Comparison of ENCODE assay signal across 9 mouse cellular contexts in genomic region chr15:103339166-103339960, GRCm38 (mm10). TPM values are rescaled to one million over a fixed set of nuclear protein-coding genes. Genes with fewer than 3 reads are reported as not detected.
DNase-seq lines count a peak whose midpoint lies in the region; ATAC-seq and TF ChIP-seq lines count a peak whose summit lies in the region.
"Had no signal": no experiment of that assay in that cellular context is flagged by ENCODE, and none has a peak within 500 bp of the region (broad histone marks: within the 10 kb centered on the region; RNA-seq: fewer than 3 reads in every experiment).

No protein-coding gene starts in this region.

- no peaks in the 10 kb centered on the region for H3K79me2 ChIP-seq in heart, adult 2 months (replicated peaks; ENCODE audit: control insufficient read depth, insufficient read depth, low read length)
- H3K79me2 ChIP-seq in liver, adult 2 months (ENCODE audit: control insufficient read depth, insufficient read depth, low read length), result no peaks in the 10 kb centered on the region

- intact Hi-C loops in heart, adult 2 months (cut with DNase I), result no loop called here

- no peak for TF ChIP-seq EP300 in heart, adult 2 months (IDR thresholded peaks at IDR 0.05; ENCODE audit: insufficient read depth, low read depth, low read length)

- H3K27ac ChIP-seq in heart, adult 2 months, result no peak overlapping the region
- no peak overlapping the region for H3K27ac ChIP-seq in forebrain, embryonic 13.5 days
- no peak overlapping the region for H3K27ac ChIP-seq in liver, adult 2 months (replicated peaks; ENCODE audit: insufficient read depth, low read depth, low read length)

- ATAC-seq in forebrain, embryonic 13.5 days, result peak; percentile 41

- H3K9ac ChIP-seq in heart, adult 2 months (ENCODE audit: low read depth, low read length), result peak overlapping the region; percentile 34
- H3K9ac ChIP-seq in forebrain, embryonic 13.5 days, result peak overlapping the region; percentile 63
- peak overlapping the region; percentile 60 for H3K9ac ChIP-seq in liver, adult 2 months (ENCODE audit: low read depth, low read length)

- DNase-seq in heart, adult 2 months, result no peak
- no peak for DNase-seq in heart, adult 9 months (ENCODE audit: low spot score in 2 of 2)
- no peak for DNase-seq in liver, adult 2 months (ENCODE audit: extremely low read depth, low read depth, low spot score)
- DNase-seq in right cerebral cortex, postnatal 4 days, result peak; percentile 30
- no peak for DNase-seq in layer of hippocampus, postnatal 14 days (ENCODE audit: low spot score in 2 of 2)
- DNase-seq in left cerebral cortex, adult 8-10 months (ENCODE audit: low spot score in 2 of 2), result no peak

- H3K9me3 ChIP-seq in E14TG2a.4 (ENCODE audit: low read length), result no peaks in the 10 kb centered on the region
- H3K9me3 ChIP-seq in forebrain, embryonic 13.5 days (replicated peaks), result no peaks in the 10 kb centered on the region

- peaks cover 4% of the 10 kb centered on the region; the same call in 1 of the 2 replicates for H3K36me3 ChIP-seq in heart, adult 2 months (ENCODE audit: control insufficient read depth, insufficient read depth, low read length)
- H3K36me3 ChIP-seq in E14TG2a.4 (ENCODE audit: insufficient read depth, low read length), result peaks cover 11% of the 10 kb centered on the region
- peaks cover 3% of the 10 kb centered on the region; the same call in 1 of the 2 replicates for H3K36me3 ChIP-seq in forebrain, embryonic 13.5 days (ENCODE audit: poor library complexity, severe bottlenecking)
- H3K36me3 ChIP-seq in liver, adult 2 months (ENCODE audit: control insufficient read depth, insufficient read depth, low read length), result peaks cover 4% of the 10 kb centered on the region; the same call in 1 of the 2 replicates

- no peak for TF ChIP-seq CTCF in heart, adult 2 months (IDR thresholded peaks at IDR 0.05)
- no peak for TF ChIP-seq CTCF in E14TG2a.4 (conservative IDR thresholded peaks at IDR 0.05; ENCODE audit: low read length)
- no peak for TF ChIP-seq CTCF in liver, adult 2 months (IDR thresholded peaks at IDR 0.05; ENCODE audit: low read depth, low read length)

- H3K4me1 ChIP-seq in heart, adult 2 months (ENCODE audit: control insufficient read depth, insufficient read depth, low read length), result no peaks in the 10 kb centered on the region
- peaks cover 97% of the 10 kb centered on the region for H3K4me1 ChIP-seq in E14TG2a.4 (replicated peaks; ENCODE audit: low read depth, low read length)
- peaks cover 26% of the 10 kb centered on the region for H3K4me1 ChIP-seq in forebrain, embryonic 13.5 days
- peaks cover 5% of the 10 kb centered on the region; the same call in 1 of the 2 replicates for H3K4me1 ChIP-seq in liver, adult 2 months (ENCODE audit: control insufficient read depth, insufficient read depth, low read length)

- H3K27me3 ChIP-seq in heart, adult 2 months (ENCODE audit: control insufficient read depth, insufficient read depth, low read length), result no peaks in the 10 kb centered on the region; the same call in 1 of the 2 replicates
- peaks cover 31% of the 10 kb centered on the region for H3K27me3 ChIP-seq in E14TG2a.4 (ENCODE audit: insufficient read depth, low read length)
- peaks cover 51% of the 10 kb centered on the region for H3K27me3 ChIP-seq in forebrain, embryonic 13.5 days
- H3K27me3 ChIP-seq in liver, adult 2 months (ENCODE audit: control insufficient read depth, insufficient read depth, low read length), result peaks cover 2% of the 10 kb centered on the region; the same call in 1 of the 2 replicates
- H3K27me3 ChIP-seq: Patski had no signal

- TF ChIP-seq POLR2A in heart, adult 2 months (IDR thresholded peaks at IDR 0.05; ENCODE audit: insufficient read depth, low read depth, low read length), result no peak
- no peak for TF ChIP-seq POLR2A in liver, adult 2 months (IDR thresholded peaks at IDR 0.05; ENCODE audit: extremely low read depth, insufficient read depth, low read length)

- H3K4me3 ChIP-seq in heart, adult 2 months, result peak overlapping the region; percentile 39
- H3K4me3 ChIP-seq in E14TG2a.4 (replicated peaks; ENCODE audit: low read length), result peak overlapping the region; percentile 87
- peak overlapping the region; percentile 54 for H3K4me3 ChIP-seq in forebrain, embryonic 13.5 days
- peak overlapping the region; percentile 97 for H3K4me3 ChIP-seq in liver, adult 2 months (ENCODE audit: insufficient read depth, low read depth, low read length)

- peak overlapping the region; percentile 87 for H3K4me2 ChIP-seq in forebrain, embryonic 13.5 days

- WGBS in heart, adult 2 months, result 20% methylated on average over 31 of the region's 31 CpGs
- WGBS in forebrain, embryonic 13.5 days, result 8% methylated on average over 28 of the region's 31 CpGs
- WGBS in liver, adult 2 months, result 16% methylated on average over 31 of the region's 31 CpGs

RNA-seq across cellular contexts. Expression of gene Zfp385a, which starts 0.5 kb away (rescaled TPM):
- 10 to 100 TPM; 10.1 to 10.4 TPM for total RNA-seq in heart, adult 2 months (2021)
- polyA plus RNA-seq in heart, adult 2 months (2012; rRNA removed), result 7.3 and 12.0 TPM in 2 replicates
- polyA plus RNA-seq in forebrain, embryonic 13.5 days (2015; fragmentation: Nextera tagmentation; extraction: Ambion mirVana), result 11.3 and 12.0 TPM in 2 replicates
- total RNA-seq in liver, adult 2 months (2014; rRNA removed), result 0.92 and 2.1 TPM in 2 replicates
- polyA plus RNA-seq in liver, adult 2 months (2012; rRNA removed), result 14.9 and 17.1 TPM in 2 replicates
- total RNA-seq in layer of hippocampus, postnatal 14 days (2021), result 10 to 100 TPM; 43.2 to 44.4 TPM
- total RNA-seq in left cerebral cortex, adult 8-10 months (2022), result 10 to 100 TPM; 60.6 to 78.6 (median 69.1) TPM

RNA-seq across cellular contexts. Expression of gene Itga5, which starts 27.2 kb away (rescaled TPM):
- total RNA-seq in heart, adult 2 months (2021), result 10 to 100 TPM; 36.4 to 36.7 TPM
- polyA plus RNA-seq in heart, adult 2 months (2012; rRNA removed), result 38.6 and 44.6 TPM in 2 replicates
- 7.7 and 8.0 TPM in 2 replicates for polyA plus RNA-seq in forebrain, embryonic 13.5 days (2015; fragmentation: Nextera tagmentation; extraction: Ambion mirVana)
- 3.0 and 5.4 TPM in 2 replicates for total RNA-seq in liver, adult 2 months (2014; rRNA removed)
- polyA plus RNA-seq in liver, adult 2 months (2012; rRNA removed), result 18.0 and 28.1 TPM in 2 replicates
- 1 to 10 TPM; 3.4 to 5.8 TPM for total RNA-seq in layer of hippocampus, postnatal 14 days (2021)
- 1 to 10 TPM; 5.7 to 7.2 (median 5.9) TPM for total RNA-seq in left cerebral cortex, adult 8-10 months (2022)

RNA-seq across cellular contexts. Expression of gene Gpr84, which starts 29.0 kb away (rescaled TPM):
- not detected for total RNA-seq in heart, adult 2 months (2021)
- 0.06 TPM in 1 of 2 replicates, not detected in the other for polyA plus RNA-seq in heart, adult 2 months (2012; rRNA removed)
- 0.30 and 0.41 TPM in 2 replicates for polyA plus RNA-seq in forebrain, embryonic 13.5 days (2015; fragmentation: Nextera tagmentation; extraction: Ambion mirVana)
- total RNA-seq in liver, adult 2 months (2014; rRNA removed), result 0.07 and 0.09 TPM in 2 replicates
- 0.12 and 0.19 TPM in 2 replicates for polyA plus RNA-seq in liver, adult 2 months (2012; rRNA removed)
- under 1 TPM; 0.74 to 0.81 TPM for total RNA-seq in layer of hippocampus, postnatal 14 days (2021)
- total RNA-seq in left cerebral cortex, adult 8-10 months (2022), result 1 to 10 TPM in 2 of 4 experiments, under 1 TPM in 2; 0.76 to 6.8 (median 2.8) TPM
- polyA plus RNA-seq: Patski had no signal

Comparison
In these comparisons a context has a peak if more than half of its experiments do, and no peak if none do; other contexts are left out.
1. H3K4me3 ChIP-seq: peak in every context shown above with its lines; median percentile 97 in liver, adult 2 months; 87 in E14TG2a.4; 54 in forebrain, embryonic 13.5 days; 39 in heart, adult 2 months.